Mouse (Mus musculus) kidney, adult 9 months (tissue): ENCODE measurements at regions not wholly inside any gene's neighbourhood (a gene's known extent, or its start where the extent isn't known, plus 50 kb on each side); places are given as distances from the start of the nearest gene placed in this dataset.

Source experiments
- DNase-seq: peaks from one replicate; pipeline ENCODE4 v3.0.0; 2022

DNA sequence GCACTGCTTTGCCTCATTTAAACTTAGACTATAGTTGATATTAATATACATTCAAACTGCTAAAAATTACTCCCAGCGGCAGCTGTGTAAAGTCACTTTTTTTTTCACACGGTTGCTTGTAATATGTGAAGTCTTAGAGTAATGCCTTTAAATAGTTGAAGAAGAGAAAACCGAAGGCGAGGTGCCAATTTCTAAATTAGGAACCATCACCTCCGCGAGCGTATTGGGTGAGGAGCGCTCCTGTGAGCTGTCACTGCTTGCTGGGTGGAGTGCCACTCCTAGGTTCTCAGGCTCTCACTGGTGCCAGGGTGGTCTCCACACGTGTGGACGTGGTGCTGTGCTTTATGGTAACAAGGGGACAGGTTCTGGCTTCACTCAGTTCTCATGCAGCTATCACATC lies 82.8 kb upstream of the Nectin3 start:
- DNase-seq, result no peak

DNA sequence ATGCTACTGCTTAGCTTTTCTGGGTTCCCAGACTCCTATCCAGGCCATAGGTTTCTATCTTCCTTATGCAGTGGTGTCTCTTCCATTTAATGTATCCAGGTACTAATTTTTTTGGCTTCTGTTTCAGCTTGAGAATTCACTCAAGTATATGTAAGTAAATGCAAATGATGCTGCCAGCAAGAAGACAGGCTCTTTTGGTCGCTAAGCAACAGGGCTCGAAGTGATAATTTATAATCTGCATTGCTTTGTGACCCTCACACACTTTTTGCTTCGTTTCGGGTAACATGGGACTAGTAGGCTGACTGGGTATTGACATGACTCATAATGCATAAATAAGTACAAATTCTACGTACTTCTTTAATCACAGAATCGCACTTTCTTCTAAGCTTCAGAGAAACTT lies 75.9 kb upstream of the Nectin3 start:
- DNase-seq, result no peak

DNA sequence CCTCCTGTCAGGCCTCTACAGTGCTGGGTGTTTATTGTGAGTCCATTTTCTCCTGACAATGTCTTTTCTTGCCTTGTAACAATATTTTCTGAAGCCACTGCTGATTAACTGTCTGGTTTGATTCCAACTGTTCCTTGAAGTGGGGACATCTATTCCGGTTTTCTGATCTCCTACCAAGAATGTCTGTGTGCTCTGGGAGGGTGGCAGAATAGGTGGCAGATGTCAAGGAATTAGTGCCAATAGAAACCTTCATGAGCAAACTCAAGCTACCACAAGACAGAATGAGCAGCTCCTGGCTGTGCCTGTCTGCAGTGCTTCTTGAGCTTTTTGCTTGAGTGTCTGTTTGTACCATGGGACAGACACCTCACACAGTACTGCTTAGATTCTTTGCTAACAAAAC lies 69.1 kb upstream of the Nectin3 start:
- DNase-seq, result no peak

DNA sequence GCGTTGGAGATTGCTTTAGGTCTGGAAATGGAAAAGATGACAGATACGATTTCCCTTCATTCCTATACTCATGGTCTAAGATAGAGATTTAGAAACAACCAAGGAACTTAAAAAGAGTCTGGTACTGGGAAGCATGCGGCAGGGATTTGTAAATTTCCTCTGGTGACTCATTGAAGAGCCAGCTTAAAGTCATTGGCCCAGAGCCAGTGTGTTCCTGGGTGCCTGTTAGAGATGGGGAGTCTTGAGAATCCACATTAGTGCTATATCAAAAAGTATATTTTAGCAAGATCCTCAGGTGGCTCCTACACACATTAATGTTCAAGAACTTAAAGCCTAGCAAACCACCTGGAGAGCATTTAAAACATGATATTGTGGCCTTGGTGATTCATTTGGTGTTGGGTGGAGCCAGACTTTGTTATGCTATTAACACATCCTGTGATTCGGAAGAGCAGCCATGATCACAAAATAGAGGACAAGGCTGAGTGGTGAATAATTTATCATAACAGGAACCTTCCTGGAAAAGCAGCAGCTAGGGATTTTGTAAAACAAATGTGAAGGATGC lies 67.8 kb upstream of the Nectin3 start:
- DNase-seq, result no peak

DNA sequence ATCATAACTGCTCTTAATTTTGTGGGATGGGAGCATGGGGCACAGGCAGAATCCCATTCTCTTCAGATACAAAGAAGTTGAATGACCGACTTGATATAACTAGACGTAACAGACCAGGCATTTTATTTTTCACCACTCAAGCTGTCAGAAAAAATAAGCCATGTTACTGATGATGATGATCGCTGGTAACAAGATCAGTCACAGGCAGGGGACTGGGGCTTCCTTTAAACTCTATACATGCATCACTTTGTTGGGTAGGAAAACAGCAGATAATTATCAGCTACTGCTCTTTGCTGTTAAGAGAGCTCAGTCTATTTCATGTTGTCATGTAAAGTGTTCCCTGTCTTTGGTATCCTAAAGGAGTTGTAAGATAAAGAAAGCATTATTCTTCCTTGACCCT lies 59.0 kb upstream of the Nectin3 start:
- DNase-seq, result no peak

DNA sequence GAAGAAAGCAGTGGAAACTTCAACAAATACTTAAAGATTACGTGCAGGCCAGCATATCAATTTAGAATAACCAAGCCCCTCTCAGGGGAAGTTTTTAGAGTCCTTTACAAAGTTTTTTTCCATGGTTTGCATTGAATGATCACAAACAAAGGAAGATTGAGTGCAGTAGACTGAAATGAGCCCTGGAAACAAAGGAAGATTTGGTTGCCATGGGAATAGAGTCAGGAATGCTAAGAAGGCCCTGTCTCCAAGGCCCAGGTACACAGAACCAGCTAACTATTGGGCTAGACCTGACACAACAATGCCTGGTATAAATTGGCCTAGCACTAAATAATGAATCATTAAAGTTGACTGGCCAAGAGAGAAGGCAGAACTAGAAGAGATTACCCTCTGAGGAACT lies 49.9 kb upstream of the Nectin3 start:
- no peak for DNase-seq
